Mouse (Mus musculus) layer of hippocampus, postnatal 25 days (tissue): ENCODE results near the gene Gm13889. TPM values are rescaled to one million over a fixed set of nuclear protein-coding genes. Genes with fewer than 3 reads are reported as not detected.
A peak's percentile ranks its signal among the peaks of the same experiment; 100 is the strongest.

Experiments used
- DNase-seq, 2 experiments: peaks; one replicate each; pipeline ENCODE4 v3.0.0; 2022; ENCODE audit warnings: mixed read lengths in 2 of 2, low spot score in 1 of 2; ENCODE audit errors: extremely low spot score in 1 of 2
- total RNA-seq, 2 experiments: library from RNA; stranded (reverse); gene quantifications; 2 replicates each; pipeline ENCODE4 v1.2.3; 2021

Gene Gm13889
- 10 to 100 TPM; 52.7 to 63.8 TPM for total RNA-seq

DNA sequence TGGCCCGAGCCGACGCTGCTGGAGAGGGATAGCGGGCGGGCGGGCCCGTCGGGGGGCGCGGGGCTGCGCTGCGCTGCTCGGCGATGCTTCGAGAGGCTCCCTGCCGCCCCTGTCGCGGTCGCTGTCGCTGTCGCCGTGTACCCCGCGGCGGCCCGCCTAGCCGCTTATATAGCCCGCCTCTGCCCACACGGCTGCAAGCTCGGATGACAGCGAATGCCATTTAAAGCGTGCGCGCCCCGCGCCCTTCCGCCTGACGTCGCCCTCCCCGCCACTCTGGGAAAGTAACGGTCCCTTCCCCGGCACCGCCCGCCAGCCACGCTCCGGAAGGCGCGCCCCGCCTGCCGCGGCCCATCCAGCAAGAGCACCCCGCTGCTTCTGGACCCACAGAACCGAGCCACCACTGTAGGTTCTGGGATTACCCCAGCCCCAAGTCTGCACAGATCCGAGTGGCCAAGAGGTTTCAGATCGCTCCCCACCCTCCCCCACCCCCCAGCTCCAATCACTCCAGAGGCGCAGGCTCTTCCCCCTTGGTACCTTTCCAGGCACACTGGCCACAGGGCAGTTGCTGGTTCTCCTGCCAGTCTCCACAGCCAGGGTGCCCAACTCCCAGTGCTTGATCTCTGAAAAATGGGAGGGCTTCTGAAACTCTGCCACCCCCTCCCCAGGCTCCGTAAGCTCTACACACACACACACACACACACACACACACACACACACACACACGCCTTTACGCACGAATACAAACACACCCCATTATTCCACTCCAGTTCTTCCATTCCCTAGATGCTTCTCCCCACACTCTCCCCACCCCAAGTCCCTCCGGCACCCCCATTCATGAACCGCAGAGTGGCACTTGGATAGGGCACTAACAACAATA, at the start of gene Gm13889:
Gene Gm13889 (minus strand): TSS at position 294 of the 877 bp plus-strand sequence.
- peak; percentile 75 to 84 for DNase-seq

DNA sequence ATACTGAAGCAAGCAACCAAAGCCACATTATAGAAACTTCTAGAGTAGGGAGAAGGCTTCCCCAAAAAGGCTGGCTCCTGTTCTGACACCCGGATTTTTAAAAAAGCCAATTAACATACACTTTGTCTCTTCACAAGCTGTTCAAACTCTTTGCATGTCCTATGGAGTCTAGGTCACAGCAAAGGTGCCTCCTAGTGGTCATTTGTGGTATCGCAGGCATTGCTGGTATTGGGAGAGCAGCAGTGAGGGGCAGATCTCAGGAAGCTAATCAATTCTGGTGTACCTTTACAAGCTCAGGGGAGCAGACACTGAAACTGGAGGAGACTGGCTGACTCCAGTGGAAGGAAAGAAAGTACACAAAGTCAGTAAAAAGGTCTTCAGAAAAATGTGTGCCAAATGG, 45.3 kb upstream of the Gm13889 start:
- DNase-seq: peak; percentile 94 to 99

DNA sequence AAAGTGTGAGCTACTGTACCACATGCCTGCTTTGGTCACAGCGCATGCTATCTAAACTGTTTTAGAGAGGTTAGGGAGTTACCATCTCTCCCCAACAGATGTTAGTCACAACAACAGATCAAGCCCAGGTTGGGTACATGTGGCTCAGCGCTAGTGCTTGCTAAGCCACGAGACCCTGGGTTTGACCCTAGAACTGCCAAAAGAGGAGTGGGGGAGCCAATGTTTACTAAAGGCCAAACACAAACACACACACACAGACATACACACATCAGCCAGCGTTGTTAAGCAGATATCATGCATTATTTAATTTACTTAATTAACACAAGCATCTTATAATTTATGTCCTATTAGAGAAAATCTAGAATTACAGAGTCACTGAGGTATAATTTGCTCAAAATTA, 44.9 kb upstream of the Gm13889 start:
- no peak for DNase-seq

DNA sequence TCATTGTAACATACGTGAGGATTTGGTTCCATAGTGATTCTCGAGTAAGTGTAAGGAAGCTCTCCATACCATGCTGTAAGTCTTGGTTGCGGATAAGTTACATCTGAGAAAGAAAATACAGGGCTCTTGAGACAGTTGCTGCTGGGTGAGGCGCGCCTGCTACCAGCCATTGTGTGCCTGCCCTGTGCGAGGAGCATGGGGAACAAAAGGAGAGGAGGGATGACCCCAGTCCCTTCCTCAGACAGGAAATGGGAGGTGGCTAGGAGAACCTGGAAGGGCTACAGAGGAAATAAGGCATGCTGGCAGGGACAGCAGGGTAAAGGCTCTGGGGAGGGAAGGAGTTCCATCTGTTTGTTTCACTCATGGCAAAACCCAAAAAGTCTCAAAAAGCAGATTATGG, 44.4 kb upstream of the Gm13889 start:
- no peak for DNase-seq

DNA sequence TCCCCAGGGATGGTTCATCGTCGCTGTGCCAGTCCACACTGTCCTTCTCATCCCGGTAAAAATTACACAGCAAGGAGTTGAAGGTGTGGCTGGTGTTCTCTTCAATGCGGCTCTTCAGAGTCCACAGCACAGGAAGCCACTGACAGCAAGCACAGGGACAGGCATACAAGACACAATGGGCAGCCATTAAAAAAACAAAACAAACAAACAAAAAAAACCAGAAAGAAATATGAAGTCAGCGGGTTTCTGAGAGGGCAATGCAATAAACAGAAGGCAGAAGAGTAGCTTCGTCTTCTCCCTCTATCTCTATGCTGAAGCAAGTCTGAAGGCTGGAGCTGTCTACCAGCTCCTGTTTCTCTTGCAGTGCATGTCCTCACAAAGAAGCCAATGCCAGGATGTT, 39.3 kb upstream of the Gm13889 start, which contains the start of gene Gm27027:
Gene Gm27027 (minus strand): TSS at position 101 of the 400 bp plus-strand sequence.
- no peak for DNase-seq

DNA sequence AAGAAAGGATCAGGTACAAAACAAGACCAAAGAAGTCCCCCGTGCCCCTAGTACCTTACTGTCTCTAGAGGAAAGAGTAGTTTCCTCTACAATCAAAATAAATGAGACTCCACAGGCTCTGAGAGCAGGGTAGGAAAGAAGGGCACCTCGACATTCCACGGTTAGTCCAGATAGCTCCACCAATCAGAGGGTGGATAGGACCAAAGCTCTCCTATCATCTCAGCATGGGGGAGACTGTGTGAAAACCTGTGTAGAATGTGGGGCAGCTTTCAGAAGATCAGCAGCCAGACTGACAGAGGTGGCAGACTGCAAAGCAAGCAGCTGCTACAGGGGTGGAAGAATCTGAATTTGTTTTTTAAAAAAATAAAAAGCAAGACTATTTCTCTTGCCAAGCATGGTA, 35.8 kb upstream of the Gm13889 start:
- no peak for DNase-seq

DNA sequence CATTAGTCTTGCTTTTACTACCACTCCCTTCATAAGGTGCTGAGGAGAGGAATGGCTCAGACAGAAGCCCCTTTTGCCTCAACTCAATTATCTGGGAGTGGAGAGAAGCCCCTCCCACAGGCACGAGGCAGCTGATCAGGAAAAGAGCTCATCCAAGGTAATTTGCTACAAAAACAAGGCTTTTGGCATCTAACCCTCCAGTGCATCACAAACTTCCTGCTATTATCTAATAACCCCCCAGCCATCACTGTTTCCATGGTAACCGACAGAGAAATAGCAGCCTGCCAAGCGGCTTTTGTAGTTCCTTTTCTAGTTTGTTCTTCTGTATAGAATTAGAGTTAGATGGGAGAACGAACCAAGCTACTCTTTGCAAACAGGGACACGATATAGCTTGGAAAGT, 35.3 kb upstream of the Gm13889 start:
- no peak for DNase-seq

DNA sequence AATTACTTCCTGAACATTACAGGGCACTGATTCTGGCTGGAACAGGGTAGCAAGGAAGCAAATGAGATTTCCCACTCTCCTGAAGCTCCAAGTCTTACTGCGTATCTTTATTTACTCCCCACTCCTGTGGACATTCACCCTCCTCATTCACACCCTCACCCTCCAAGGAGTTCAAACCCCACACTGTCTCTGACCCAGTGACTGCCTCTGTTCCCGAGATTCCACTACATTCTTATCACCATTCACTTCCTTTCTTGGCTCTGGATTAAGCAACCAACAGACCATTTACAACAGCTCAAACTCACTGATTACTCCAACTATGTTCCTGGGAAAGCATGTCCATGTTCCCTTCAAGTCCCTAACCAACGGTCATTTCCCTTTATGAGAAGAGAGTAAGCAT, 34.3 kb upstream of the Gm13889 start:
- DNase-seq: no peak

DNA sequence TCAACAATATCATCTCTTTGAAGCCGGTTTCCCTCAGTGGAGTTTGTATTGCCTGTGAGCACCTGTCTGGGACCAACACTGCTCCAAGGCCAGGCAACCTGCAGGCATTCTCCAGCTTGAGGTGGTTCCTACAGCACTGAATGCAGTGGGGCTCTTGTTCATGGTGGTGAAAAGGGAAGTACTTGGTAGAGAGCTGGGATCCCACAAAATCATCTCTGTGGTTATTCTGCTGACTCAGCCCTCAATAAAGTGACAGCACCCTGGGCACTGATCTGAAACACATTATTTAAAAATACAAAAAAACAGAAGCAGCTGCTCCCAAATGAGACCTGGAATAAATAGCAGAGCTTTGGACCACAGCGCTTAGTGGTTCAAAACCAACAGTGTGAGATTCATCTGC, 31.4 kb upstream of the Gm13889 start:
- no peak for DNase-seq

DNA sequence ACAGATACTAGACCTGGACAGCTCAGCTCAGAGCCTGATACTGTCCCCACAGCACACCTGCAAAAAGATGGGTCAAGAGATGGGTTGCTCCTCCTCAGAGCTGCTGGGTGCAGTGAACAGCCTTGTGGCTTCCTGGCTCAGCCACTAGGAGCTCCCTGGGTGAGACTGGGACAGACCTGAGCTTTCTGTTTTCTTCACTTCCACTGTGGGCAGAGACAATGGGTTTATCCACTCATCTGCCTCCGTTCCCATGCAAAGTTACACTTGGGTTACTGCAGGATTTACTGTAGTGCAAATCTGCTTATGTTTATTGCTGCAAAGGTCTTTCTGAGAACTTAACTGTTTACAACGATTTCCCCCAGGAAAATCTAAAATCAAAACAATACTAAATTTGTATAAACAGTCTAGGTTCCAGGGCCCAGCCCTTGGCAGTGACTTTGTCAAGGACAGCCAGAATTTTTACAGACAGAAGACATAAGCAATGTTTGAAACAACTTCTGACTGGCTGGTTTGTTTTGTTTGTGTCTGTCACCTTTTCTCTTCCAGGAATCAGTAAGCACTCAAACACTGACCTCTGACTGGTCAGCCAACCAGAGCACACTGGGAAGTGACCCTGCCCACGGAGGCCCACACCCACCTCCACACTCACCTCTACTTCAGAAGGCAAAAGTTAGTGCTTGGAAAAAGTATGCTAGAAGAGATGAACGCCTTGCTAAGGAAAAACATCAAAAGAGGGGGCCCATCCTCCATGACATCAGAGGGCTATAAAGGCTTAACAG, 25.6 kb upstream of the Gm13889 start:
- DNase-seq: no peak

DNA sequence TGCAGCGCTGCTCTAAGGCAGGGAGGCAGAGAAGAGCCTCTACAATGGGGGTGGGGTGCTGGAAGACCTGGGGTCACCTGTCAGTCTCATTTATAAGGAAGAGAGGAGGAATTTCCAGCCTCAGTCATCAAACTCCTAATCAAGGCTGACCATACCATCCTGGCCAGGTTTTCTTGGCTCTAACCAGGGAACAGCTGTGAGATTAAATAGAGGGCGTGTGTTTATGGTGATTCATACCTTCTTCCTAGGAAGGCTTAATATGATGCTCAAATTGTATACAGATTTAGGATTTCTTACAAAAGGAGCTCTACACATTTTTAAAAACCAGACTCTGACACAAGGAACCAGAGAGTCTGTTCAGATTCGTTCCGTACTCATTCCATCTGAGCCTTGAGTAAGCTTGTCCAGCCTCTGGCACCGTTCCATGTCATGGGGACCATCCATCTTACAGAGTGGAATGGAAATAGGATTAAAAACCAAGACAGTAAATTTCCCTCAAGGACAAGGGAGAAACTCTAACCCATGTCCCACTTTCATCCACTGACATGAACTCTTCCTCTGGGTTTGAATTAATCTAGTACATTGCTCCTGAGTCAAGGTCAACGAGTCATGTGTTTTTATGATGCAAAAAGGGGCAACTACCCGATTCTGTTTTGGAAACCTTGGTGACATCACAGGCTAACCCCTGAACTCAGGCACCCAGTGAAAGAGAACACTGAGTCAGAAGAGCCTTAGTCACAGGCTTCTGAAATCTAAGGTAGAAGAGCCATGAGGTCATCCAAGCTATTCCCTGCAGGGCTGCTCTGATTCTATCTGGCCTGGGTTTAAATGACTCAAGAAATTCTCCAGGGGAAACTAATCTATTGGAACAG, 22.5 kb upstream of the Gm13889 start:
- no peak for DNase-seq

DNA sequence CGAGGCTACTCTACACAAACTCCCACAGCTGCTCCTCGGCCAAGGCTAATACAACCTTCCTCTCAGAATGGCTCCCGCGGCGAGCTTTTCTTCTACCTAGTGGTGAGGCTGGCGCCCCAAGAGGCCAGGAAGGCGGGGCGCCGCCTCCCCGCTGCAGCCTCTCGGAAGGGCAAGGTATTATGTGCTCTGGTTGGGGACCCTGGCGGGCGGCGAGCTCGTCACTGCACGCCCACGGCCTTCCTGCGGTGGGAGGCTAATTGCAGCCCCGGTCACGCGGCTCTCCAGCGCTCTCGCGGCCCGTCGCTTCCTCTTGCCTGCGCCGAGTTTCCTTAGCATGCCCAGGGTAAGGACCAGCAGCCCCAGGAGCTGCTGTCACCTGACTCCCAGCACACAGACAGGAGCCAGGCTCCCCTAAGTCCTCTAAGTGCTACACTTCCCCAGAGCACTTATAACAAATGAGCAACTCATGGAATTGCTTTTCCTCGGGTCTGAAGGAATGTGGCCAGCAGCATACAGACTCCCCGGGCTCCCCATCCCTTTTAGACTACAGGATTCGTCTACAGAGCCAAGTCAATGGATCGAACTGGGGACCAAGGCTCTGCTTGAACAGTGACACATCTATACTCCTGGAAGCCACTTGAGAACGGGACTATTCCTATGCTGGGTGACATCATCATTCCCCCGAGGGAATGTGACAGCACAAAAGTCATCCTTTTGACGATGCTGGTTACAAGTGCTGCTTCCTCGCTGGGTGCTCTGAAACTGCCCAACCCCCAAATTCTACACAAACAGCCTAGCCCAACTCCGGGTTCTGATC, 19.6 kb upstream of the Gm13889 start:
- peak; percentile 42 to 43 for DNase-seq

DNA sequence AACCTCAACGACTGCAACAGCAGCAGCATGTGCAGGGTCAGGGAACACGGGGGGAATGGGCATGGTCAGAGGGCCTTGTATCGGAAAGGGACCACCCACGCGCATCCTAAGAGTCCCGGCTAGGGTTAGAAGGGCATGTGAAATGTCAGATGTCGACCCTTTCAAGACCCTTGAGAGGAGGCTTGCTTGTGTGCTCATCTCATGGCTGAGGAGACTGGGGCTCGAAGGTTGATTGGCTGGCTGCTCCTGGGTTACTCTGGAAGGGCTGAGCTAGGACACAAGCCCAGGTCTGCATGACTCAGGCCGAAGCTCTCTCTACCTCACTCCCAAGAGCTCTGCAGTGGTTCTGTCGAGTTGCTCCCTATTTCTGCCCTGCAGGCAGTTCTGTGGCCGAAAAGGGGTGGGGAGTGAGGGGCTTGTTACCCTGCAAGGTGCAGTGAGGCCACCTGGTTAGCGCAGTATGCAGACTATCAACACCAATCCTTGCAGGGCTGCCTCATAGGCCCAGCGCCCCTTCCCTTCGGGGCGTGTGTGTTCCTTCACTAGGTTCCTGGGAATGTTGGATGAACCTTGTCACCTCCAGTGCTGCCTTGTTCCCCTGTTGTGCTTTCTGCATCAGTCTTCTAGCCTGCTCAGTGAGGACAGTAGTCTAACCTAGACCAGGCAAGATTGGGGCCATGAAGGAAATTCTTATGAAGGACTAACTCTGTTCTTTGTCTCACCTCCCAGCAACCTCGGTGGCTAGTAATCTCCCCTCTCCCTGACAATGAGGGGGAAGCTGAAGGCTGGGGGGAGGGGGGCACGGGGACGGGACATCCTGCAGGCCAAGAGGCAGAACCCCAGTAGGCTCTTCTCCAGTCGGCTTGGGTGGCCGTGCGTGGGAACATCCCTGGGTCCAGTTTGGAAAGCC, 18.8 kb upstream of the Gm13889 start:
- no peak for DNase-seq

DNA sequence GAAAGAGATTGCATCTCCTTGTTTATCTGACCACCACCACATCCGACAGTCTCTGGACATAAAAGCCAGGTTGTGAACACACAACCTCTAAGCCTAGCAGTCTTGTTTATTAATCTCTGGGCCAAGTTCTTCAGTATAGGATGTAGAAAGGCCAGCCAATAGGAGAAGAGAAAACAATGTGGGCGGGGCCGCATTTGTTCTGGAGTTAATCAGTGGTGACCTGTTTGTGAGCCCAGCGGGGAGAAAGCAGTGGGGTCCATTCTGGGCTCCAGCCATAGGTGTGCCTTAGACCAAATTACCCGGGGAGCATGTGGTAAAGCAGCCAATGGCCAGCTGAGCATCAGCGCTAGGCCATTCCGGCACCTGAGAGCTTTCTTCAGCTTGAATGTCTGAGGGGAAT, 18.0 kb upstream of the Gm13889 start:
- no peak for DNase-seq

DNA sequence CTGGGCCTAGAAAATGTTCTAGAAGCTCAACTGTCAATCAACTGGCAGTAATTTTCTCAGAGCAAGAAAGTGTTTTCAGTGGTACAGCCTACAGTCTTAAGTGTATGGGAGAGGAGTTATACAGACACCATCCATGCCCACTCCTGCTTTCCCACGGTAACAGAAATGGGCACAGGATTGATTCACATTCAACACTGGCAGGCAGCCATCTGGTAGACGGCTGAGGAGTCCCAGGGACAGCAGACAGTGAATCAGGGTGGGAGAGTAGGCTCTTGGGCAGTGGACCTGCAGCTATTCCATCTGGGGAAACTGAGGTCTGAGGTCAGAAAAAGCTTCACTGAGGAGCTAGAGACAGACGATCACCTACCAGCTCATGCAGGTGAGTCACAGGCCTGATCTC, 14.6 kb upstream of the Gm13889 start:
- no peak for DNase-seq

DNA sequence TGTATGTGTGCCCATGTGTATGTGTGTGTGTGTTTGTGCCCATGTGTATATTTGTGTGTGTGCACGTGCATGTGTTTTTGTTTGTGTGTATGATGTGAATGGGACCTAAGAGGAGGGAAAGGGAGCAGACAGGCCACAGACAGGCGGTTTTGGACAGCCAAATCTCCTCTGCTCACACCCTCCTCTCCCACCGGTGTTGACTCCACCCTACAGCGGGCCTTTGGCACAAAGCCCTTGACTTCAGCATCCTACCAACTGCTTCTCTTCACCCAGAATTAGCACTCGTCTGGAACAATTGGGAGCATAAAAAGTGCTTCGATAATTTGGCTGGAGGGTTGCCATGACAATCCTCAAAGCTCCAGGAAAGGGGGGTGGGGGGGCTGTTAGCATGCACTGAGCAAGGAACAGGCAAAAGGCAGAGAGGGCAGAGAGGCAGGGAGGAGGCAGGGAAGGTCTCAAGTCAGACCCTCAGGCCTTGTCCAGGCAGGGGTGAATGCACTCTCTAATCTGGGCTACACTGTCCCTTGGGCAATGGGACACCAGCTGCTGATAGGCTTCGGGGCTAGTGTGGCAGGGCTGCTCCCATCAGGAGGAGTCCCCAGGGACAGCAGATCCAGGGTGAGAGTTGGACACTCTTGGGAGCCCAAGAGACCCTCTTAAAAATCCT, 7.6 kb upstream of the Gm13889 start:
- DNase-seq: no peak

DNA sequence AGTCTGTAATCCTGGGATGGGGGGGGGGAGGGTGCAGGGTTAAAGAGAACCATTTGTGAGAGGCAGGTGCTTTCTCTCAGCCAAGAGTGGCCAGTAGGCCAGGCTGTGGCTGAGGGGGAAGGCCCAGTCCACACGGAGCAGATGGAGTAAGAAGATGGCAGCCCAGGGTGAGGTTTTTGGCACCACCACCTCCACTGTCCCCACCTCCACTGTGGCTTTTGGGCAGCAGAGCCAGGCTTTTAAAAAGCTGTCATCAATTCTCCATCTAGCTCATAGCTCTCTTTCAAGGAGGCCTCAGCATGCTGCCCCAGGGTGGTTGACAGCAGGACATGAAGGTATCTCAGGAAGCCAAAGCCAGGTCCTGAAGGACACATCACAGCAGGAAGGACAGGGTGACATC, 6.8 kb upstream of the Gm13889 start:
- no peak for DNase-seq

DNA sequence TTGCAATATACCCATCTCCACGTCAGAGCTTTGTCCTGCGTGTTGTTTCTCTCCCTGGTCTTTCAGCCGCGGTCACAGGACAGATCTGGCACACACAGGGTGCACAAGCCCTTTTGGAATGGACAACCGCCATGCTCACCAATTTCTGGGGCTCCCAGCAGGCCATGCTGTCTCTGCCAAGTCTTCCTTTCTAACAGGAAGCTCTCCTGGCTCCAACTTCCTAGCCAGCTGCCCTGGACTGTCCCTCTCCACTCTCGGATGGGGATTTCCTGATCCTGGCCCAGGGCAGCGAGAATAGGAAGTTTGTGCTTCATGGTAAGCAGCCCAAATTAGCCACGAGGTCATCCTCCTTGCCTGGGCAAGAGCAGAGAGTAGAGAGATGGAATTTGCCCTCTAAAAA, 4.7 kb upstream of the Gm13889 start:
- DNase-seq: no peak
